Mouse (Mus musculus): Measurements from ENCODE around the gene Aox1.

Aox1 gene

GRCm38 (mm10) chr1:58107066-58107465, 77.3 kb downstream of the Aox1 start:
- DNase-seq (ENCODE audit: low spot score in 2 of 2): no peak

DNA sequence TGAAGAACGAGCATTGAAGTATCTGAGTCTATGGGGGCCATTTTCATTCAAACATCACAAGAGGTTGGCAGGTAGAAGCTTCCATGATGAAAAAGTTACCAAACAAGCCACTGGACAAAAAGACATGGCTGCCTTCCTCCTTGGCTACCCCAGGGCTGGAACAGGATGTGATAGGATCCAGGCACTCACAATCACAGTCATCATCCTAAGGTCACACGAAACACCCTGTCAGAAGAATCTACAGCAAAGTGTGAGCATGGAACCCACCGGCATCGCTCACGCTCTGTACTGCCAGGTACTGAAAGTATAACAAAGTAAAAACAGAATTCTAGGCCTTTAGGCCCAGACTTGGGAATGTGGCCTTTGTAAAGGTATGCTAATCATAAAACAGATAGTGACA, 80.5 kb downstream of the Aox1 start:
- no peak for DNase-seq (ENCODE audit: low spot score in 2 of 2)

DNA sequence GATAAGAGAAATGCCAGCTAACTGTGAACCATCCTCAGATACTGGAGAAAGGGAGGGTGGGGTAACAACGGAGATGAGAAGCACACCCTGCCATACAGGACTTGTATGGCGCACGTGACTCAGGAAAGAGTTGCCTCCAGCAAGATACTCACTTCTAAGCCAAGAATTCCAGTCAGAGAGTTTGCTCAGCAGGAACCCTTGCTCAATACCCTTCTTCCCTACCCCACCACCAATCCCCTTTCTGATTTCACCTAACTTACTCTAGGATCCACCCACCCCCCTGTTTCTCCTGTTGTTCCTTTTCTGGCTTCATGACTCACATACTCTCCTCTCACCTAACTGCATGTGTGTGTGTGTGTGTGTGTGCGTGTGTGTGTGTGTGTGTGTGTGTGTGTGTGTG, 81.6 kb downstream of the Aox1 start:
- DNase-seq (ENCODE audit: low spot score in 2 of 2): no peak

- DNase-seq (ENCODE audit: low spot score in 2 of 2): peak in 1 of 2 experiments; percentile 44
Observed at GRCm38 (mm10) chr1:58112880-58113279, 83.1 kb downstream of the Aox1 start, which contains the start of gene Aox3. Aox3 (plus strand) TSS chr1:58113130.

- no peak for DNase-seq (ENCODE audit: low spot score in 2 of 2)
Observed at GRCm38 (mm10) chr1:58113441-58113840, 83.7 kb downstream of the Aox1 start.

GRCm38 (mm10) chr1:58114021-58114560, 84.4 kb downstream of the Aox1 start:
- DNase-seq (ENCODE audit: low spot score in 2 of 2): no peak

DNA sequence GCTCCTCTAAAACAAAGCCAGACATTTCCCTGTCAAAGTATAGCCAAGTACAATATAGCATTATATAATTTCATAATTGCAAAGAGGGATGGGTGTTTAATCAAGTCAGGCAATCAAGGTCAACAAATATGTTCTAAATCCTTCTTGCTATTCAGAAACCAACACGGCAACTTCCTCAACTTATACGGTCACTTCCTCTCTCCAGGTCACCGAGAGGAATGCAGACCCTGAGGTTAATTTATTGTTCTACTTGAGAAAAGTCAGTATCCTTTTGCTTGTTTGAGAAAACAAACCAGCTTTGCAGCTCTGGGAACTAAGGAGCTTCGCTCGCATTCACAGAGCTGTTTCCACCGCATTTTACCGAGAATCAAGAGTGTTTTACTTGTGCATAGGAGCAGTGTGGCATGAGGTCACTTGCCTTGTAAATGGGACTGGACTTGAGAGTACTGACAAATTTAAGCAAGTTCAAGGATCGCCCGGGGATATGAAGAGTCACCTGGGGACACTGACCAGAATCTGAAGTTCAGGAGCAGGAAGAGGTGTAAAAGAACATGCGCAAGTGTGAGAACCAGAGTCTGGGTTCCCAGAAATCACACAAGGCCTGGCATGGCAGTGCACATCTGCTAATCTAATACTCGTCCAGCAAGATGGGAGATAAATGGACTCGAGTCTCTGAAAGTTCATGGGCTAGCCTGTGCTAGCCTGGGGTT, 85.1 kb downstream of the Aox1 start:
- no peak for DNase-seq (ENCODE audit: low spot score in 2 of 2)

- no peak for DNase-seq (ENCODE audit: low spot score in 2 of 2)
Observed at GRCm38 (mm10) chr1:58118231-58118630, 88.5 kb downstream of the Aox1 start.

GRCm38 (mm10) chr1:58124901-58125300, 95.2 kb downstream of the Aox1 start:
- DNase-seq (ENCODE audit: low spot score in 2 of 2): no peak

DNA sequence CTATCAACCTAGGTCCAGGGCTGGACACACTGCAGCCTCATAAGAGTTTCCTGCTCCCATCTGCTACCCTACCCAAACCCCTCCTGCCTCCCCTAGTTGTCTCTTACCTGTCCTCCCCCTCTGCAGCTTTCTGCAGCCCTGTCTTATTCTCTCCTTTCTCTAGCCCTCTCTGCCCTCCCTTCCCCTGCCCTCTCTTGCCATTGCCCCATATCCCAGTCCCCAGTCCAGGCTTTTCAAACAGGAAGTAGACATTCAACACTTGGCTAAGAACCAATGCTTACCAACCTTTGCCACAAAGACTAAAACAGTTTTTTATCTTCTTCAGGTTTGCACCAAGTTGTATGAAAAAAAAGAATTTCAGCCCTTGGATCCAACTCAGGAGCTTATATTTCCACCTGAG, 108.2 kb downstream of the Aox1 start:
- no peak for DNase-seq (ENCODE audit: low spot score in 2 of 2)

DNA sequence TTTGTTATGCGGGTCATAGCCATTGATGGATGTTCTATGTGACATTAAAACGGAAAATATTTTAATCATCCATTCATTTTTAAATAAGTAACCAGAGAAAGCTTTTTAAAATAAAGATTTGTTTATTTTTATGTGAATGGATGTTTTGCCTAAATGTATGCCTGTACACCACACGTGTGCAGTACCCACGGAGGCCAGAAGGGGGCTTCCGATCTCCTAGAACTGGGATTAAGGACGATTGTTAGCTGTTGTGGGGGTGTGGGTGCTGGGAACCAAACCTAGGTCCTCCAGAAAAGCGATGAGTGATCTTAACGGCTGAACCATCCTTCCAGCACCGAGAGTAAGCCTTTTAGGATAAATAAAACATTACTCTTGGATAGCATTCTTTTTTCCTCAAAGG, 109.3 kb downstream of the Aox1 start:
- DNase-seq (ENCODE audit: low spot score in 2 of 2): no peak

GRCm38 (mm10) chr1:58140607-58141006, 110.9 kb downstream of the Aox1 start:
- DNase-seq (ENCODE audit: low spot score in 2 of 2): no peak

GRCm38 (mm10) chr1:58144384-58145069, 114.8 kb downstream of the Aox1 start:
- DNase-seq (ENCODE audit: low spot score in 2 of 2): no peak

DNA sequence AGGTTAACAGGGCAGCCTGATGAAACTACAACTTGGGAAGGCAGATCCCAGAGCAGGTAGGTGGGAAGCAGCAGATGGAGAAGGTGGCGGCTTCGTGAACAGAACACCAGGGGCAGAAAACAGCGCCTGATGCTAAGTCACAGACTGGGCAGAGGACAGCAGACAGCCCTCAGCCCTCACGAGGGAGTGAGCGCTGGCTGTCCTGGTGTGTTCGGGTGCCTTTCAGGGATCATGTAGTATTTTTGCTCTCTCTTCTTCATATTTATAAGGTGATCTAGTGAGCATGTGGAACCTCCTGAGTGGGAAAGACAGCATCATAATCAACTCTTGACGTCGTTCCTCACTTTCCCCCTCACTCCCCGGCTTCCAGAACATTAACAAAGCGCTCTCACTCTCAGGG, 116.3 kb downstream of the Aox1 start:
- no peak for DNase-seq (ENCODE audit: low spot score in 2 of 2)

GRCm38 (mm10) chr1:58147776-58148175, 118.0 kb downstream of the Aox1 start:
- no peak for DNase-seq (ENCODE audit: low spot score in 2 of 2)

GRCm38 (mm10) chr1:58152247-58152646, 122.5 kb downstream of the Aox1 start:
- no peak for DNase-seq (ENCODE audit: low spot score in 2 of 2)

Data from thymus, postnatal 10 days (tissue).